Comparison of ENCODE assay signal across 21 mouse cellular contexts in genomic region chr17:45033617-45034016, GRCm38 (mm10).
DNase-seq lines count a peak whose midpoint lies in the region; ATAC-seq lines count a peak whose summit lies in the region.
"Had no signal": no experiment of that assay in that cellular context is flagged by ENCODE, and none has a peak within 500 bp of the region (broad histone marks: within the 10 kb centered on the region; RNA-seq: fewer than 3 reads in every experiment).

No protein-coding gene starts in this region.

- H3K27ac ChIP-seq in liver, embryonic 12.5 days: no peak overlapping the region
- H3K27ac ChIP-seq: forebrain, embryonic 15.5 days; heart, embryonic 13.5 days; hindbrain, postnatal 0 days; kidney, postnatal 0 days; liver, embryonic 15.5 days had no signal

- no peaks in the 10 kb centered on the region for H3K9me3 ChIP-seq in liver, embryonic 12.5 days (replicated peaks)
- H3K9me3 ChIP-seq: forebrain, embryonic 15.5 days; heart, embryonic 13.5 days; liver, embryonic 15.5 days had no signal

- H3K4me3 ChIP-seq in liver, embryonic 12.5 days: no peak overlapping the region
- H3K4me3 ChIP-seq: erythroblast, embryonic 14.5 days; forebrain, embryonic 15.5 days; heart, embryonic 13.5 days; liver, embryonic 15.5 days had no signal

- no peaks in the 10 kb centered on the region for H3K36me3 ChIP-seq in liver, embryonic 12.5 days
- H3K36me3 ChIP-seq: forebrain, embryonic 15.5 days; liver, embryonic 15.5 days had no signal

- no peak for DNase-seq in liver
- peak; percentile 26 for DNase-seq in MN1 (ENCODE audit: low spot score)
- DNase-seq in embryo, embryonic 10 days (ENCODE audit: low spot score): peak; percentile 55
- DNase-seq in mesoderm, embryonic 11.5 days (ENCODE audit: low read depth, low spot score): peak; percentile 43
- no peak for DNase-seq in ovary, postnatal 10 days (ENCODE audit: low spot score)
- DNase-seq in kidney, postnatal 10 days: no peak
- DNase-seq: cerebellum, adult 18-20 months; heart, postnatal 36 days; kidney, adult 11 months; lung, postnatal 36 days; midbrain, embryonic 14.5 days; spleen, adult 18-20 months; thymus, adult 2 months had no signal

- 61% methylated on average over 7 of the region's 7 CpGs for WGBS in liver, embryonic 12.5 days (ENCODE audit: insufficient replicate concordance)

- H3K4me2 ChIP-seq in liver, embryonic 12.5 days: no peak overlapping the region
- H3K4me2 ChIP-seq: forebrain, embryonic 15.5 days; heart, embryonic 13.5 days; liver, embryonic 15.5 days had no signal

- no peaks in the 10 kb centered on the region for H3K27me3 ChIP-seq in liver, embryonic 12.5 days (replicated peaks)
- H3K27me3 ChIP-seq: CH12.LX; forebrain, embryonic 15.5 days; heart, embryonic 13.5 days; liver, embryonic 15.5 days had no signal

- no peak overlapping the region for H3K9ac ChIP-seq in liver, embryonic 12.5 days
- H3K9ac ChIP-seq: forebrain, embryonic 15.5 days; heart, embryonic 13.5 days; liver, embryonic 15.5 days had no signal

- ATAC-seq in liver, embryonic 12.5 days: 0 out of 2 replicates have a peak, but pooled peaks have one; percentile 8
- ATAC-seq: forebrain, embryonic 15.5 days; hindbrain, postnatal 0 days had no signal

- H3K4me1 ChIP-seq in liver, embryonic 12.5 days: no peaks in the 10 kb centered on the region
- H3K4me1 ChIP-seq: forebrain, embryonic 15.5 days; liver, embryonic 15.5 days had no signal

Comparison
In these comparisons a context has a peak if more than half of its experiments do, and no peak if none do; other contexts are left out.
1. DNase-seq: peak in MN1 (single experiment), embryo, embryonic 10 days (single experiment) and mesoderm, embryonic 11.5 days (single experiment); none in liver (single experiment), ovary, postnatal 10 days (single experiment) and kidney, postnatal 10 days (single experiment).